Mouse (Mus musculus): ENCODE measurements around the gene Lrmp.

Lrmp gene

DNA sequence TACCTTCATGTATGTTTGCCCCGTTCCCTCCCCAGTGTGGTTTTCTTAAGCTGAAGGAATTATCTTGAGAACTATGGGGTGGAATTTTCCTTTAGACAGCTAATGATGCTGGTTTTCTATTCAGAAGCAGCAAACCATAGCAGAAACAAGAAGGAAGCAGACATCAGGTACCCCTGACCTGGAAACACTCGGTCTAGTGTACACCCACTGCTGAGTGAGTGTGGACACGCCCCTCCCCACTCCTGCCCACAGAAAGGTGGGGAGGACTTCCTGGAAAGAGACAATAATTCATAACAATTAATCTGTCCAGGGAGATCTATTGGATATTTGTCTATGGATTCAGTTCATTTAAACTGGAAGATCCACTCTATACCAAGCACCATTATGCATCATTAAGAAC, 19.8 kb downstream of the Lrmp start:
- in situ Hi-C loops (cut with MboI; ENCODE audit: low sequenced_read_pairs), result no loop called here

DNA sequence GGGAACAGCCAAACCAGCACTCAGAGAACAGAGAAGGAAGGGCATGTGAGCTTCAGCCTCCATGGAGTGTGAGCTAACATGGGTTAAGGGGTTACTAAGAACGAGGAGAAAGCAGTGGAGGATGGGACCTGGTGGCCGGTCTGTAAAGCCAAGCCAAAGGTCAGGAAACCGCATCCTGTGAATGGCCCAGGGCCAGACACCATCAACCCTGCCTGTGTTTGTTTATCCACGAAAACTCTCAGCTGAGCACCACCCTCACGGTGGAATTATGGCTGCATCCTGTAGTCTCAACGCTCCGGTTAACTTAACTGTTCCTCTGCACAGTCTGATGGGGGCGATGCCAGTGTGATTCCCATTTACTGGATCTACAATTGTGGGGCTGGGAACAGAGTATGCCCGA, 20.4 kb downstream of the Lrmp start:
- in situ Hi-C loops (cut with MboI; ENCODE audit: low sequenced_read_pairs), result no loop called here

DNA sequence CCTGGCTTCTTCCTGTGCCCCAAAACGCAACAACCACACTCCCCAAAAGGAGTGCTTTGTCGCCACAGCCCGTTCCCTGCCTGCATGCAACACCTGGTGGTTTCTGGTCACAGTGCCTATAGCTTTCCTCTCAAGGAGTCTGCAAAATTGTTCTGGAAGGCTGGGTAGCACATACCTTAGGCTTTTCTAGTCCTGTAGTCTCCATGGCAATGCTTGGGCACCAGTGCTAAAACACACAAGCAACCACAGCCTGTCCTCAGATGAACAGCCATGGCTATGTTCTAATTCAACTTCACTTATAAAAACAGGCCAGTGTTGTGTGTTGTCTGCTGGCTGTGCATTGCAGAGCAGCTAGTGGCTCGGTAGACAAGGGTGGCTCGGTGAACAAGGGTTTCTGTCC, 21.4 kb downstream of the Lrmp start:
- in situ Hi-C loops (cut with MboI; ENCODE audit: low sequenced_read_pairs), result no loop called here

GRCm38 (mm10) chr6:145139236-145139635, 23.8 kb downstream of the Lrmp start:
- in situ Hi-C loops (cut with MboI; ENCODE audit: low sequenced_read_pairs), result no loop called here

GRCm38 (mm10) chr6:145139776-145140475, 24.5 kb downstream of the Lrmp start:
- in situ Hi-C loops (cut with MboI; ENCODE audit: low sequenced_read_pairs), result no loop called here

DNA sequence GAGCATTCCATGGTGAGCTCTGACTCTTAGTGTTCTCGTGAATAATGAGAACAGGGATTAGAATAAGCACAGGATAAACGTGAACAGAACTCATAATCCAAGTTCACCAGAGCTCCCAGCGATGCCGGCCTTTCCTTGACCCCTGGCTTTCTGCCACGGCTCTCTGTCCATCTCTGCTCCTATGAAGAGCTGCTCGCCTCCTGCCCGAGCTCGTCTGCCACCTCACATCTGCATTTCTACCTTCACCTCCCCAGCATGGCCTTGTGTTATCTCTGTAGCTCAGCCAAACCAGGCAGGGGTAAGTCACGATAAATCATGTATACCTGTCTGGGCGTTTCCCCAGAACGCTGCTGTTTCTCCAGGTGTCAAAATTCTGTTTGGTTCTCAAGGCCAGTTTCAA, 25.3 kb downstream of the Lrmp start:
- in situ Hi-C loops (cut with MboI; ENCODE audit: low sequenced_read_pairs), result no loop called here

DNA sequence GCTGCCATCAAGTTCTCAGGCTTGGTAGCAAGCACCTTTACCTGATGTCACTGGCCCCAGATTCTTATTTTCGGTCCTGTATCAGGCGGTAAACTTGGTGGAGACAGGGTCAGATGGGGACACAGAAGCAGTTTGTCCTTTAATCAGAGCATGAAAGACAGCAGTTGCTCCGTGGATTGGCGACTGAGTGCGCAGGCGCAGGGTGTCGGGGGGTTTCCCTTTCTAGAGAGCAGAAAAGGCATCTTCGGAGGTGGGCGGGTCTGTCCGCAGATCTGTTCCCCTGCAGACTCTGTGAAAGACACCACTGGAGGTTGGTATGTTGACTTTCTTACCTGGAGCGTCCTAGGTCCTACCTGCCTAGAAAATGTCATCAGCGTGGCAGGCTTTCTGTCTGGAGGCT, 26.4 kb downstream of the Lrmp start:
- in situ Hi-C loops (cut with MboI; ENCODE audit: low sequenced_read_pairs), result no loop called here

GRCm38 (mm10) chr6:145145173-145145572, 29.7 kb downstream of the Lrmp start:
- in situ Hi-C loops (cut with MboI; ENCODE audit: low sequenced_read_pairs), result no loop called here

DNA sequence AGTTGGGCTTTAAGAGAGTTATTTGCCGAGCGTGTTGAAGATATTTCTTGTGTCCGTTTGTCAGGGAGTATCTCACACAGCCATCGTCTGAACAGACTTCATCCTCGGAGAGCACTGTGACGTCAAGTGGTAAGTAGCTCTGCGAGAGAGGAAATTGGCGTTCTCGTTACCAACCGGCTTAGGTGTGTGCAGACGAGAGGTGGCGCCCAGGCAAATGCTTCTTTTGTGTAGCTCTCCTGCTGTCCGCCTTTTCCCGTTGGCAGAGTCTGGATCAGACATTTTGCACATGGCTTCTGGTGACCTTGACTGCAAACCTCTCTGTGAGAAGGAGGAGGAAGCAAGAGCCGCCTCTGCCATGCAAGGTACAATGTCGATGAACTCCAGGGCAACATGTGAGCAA, 32.3 kb downstream of the Lrmp start:
- in situ Hi-C loops (cut with MboI; ENCODE audit: low sequenced_read_pairs), result no loop called here

- in situ Hi-C loops (cut with MboI; ENCODE audit: low sequenced_read_pairs), result no loop called here
Observed at GRCm38 (mm10) chr6:145149054-145149453, 33.6 kb downstream of the Lrmp start.

- in situ Hi-C loops (cut with MboI; ENCODE audit: low sequenced_read_pairs), result no loop called here
Observed at GRCm38 (mm10) chr6:145158619-145159018, 43.2 kb downstream of the Lrmp start.

DNA sequence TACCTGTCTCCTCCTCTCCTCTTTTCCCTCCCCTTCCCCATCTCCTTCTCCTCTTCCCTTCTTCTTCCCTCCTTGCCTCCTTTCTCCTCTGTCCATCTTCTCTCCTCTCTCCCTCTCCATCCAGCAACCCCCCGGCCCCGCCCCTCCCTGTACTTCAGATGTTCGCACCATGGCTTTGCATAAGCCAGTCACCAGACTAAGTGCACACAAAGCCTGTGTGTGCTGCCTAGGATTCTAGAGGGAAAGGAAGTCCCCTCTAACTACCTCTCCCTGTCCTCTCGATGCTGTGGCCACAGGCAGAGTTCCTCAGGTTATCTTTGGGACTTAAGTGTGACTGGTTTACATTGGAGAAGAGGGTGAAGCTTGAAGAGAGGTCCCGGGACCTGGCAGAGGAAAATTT, 45.1 kb downstream of the Lrmp start:
- in situ Hi-C loops (cut with MboI; ENCODE audit: low sequenced_read_pairs), result no loop called here

DNA sequence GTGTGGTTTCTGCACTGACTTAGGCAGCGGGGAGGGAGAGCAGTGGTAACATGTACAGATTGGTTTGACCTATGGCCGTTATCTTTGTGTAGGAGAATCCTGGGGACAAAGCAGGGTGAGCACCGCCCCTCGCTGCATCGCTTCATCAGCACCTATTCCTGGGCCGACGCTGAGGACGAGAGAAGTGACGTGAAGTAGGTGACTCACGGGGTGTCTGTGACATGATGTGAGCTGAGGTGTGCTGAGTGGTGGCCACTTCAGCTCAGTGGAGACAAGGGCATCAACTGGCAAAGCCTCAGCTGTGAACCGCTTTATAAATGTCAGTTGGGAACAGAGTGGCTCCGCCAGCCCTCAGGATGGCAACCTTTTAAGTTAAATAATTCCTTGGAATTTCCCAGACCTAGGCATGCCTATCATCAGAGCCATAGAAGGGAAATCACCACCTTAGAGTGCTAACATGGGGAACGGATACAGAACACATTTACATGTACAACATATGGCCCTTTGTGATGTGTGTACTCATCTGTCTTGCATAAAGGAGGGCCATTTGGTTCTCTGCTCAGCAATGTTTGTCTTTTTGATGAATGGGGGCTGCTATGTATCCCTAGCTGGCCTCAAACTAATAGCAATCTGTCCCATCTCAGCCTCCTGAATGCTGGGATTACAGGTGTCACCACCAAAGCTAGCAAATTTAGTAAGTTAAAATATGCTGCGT, 56.6 kb downstream of the Lrmp start:
- in situ Hi-C loops (cut with MboI; ENCODE audit: low sequenced_read_pairs), result no loop called here

DNA sequence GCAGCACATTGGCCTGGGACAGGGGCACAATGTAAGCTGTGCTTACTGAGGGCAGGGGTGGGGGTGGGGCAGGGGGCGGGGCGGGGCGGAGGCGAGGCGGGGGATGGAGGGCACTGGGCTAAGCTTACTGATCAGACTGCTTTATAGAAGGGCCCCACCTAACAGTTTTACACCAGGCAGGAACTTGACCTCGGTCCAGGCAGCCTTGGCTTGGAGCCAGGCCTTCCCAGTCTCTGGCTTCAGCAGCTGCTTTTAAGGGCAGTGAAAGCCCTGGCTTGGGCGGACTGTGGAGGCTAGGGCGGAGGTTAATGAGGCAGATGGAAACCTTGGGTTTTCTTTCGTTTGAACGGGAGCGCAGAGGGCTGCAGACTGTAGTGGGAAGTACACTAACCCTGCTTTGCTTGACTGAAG, 58.3 kb downstream of the Lrmp start:
- in situ Hi-C loops (cut with MboI; ENCODE audit: low sequenced_read_pairs), result no loop called here

- in situ Hi-C loops (cut with MboI; ENCODE audit: low sequenced_read_pairs), result loop anchor here (25.0 kb wide), 1 partner anchor 88 kb away; the partner anchor contains the start of gene Bcat1
Observed at GRCm38 (mm10) chr6:145175571-145175981, 60.1 kb downstream of the Lrmp start.

DNA sequence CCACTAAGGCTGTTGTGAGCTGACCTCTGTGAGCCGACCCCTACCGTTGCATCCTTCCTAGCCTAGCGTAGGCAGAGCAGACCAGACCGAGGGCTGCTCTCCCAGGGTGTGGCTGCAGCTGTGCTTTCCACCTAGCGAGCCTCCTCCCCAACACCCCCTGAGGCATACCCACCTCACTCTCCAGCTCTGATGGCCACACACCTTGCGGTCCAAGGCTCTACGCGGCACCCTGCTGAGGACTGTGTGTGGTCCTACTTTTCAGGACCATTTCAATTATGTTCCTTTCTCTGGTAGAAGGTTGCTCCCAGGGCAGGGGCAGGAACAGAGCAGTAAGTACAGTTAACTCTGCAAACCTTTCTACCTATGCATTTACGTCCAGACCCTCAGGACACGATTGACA, 61.0 kb downstream of the Lrmp start:
- in situ Hi-C loops (cut with MboI; ENCODE audit: low sequenced_read_pairs), result loop anchor here (25.0 kb wide), 1 partner anchor 89 kb away; the partner anchor contains the start of gene Bcat1

- in situ Hi-C loops (cut with MboI; ENCODE audit: low sequenced_read_pairs), result loop anchor here (10.0 to 25.0 kb wide), 2 partner anchors 92 to 165 kb away; partner anchors contain the start of gene Bcat1
Observed at GRCm38 (mm10) chr6:145179665-145180064, 64.2 kb downstream of the Lrmp start.

DNA sequence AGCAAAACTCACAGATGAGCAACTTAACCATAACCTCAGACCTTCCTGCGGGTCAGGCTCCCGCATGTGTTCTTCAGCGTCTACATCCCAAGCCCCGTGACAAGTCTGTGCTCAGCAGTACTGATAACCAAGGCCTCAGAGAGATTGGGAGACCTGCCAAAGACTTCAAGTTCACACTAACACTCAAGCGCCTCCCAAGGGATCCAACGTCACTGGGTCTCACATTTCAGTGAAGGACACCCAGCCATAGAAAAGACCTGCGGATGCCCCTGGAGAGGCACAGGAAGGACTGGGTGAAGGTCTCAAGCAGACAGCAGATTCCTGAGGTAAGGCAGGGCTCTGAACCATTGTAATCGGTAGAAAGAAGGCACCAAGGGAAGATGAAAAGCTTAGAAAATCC, 66.6 kb downstream of the Lrmp start:
- in situ Hi-C loops (cut with MboI; ENCODE audit: low sequenced_read_pairs), result loop anchor here (10.0 to 25.0 kb wide), 2 partner anchors 95 to 163 kb away; partner anchors contain the start of gene Bcat1

DNA sequence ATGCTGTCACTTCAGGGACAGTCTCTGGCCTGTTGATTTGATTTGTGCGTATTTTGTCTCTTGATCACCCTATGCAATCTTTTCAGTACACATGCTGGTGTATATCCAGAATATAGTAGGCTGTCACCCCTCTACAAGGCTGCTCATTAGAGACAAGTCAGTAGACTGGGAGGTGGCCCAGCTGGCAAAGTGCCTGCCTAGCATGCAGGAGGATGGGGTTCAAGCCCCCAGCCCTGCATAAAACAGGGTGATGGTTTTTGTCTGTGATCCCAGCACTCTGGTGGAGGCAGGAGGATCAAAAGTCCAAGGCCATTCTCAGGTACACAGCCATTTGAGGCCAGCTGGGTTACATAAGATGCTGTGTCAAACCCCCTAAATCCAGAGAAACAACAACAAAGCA, 70.6 kb downstream of the Lrmp start:
- in situ Hi-C loops (cut with MboI; ENCODE audit: low sequenced_read_pairs), result loop anchor here (10.0 to 25.0 kb wide), 2 partner anchors 99 to 159 kb away; partner anchors contain the start of gene Bcat1

DNA sequence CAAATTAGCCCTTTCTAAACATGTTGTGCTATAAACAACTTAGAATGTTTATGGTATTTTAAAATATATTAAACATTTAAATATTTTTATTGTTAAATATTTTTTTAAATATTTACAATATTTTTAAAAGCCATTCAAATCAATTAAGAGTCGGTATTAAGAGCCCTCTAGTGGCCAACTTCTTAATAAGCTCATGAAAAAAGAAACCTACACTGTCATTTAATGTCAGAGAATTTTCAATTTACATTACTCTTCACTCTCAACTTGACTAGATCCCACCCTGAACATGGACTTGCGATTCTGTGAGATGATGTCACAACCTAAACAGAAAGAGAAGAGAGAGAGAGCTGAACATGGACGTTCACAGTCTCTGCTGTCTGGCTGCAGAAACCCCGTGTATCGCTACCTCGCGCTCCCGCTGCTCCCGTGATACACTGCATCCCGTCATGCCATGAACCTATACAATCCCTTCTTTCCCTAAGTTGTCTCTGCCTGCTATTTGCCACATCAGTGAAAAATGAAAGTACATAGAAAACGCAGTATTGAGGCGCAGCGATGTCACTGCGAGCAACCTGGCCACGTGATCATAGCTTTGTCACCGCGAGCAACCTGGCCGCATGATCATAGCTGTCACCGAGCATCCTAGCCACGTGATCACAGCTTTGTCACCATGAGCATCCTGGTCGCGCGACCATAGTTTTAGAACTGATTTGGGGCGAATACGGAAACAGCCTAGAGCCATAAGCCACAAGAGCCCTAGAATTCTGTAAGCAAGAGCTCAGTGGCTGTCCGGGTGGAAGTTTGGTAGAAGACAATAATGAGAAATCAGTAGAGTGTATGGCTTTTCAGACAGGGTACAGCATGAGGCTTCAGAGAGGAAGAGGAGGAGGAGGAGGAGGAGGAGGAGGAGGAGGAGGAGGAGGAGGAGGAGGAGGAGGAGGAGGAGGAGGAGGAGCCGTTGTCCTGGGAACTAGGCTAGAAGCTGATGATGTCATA, 71.9 kb downstream of the Lrmp start:
- in situ Hi-C loops (cut with MboI; ENCODE audit: low sequenced_read_pairs), result loop anchor here (10.0 to 25.0 kb wide), 2 partner anchors 100 to 157 kb away; partner anchors contain the start of gene Bcat1

- in situ Hi-C loops (cut with MboI; ENCODE audit: low sequenced_read_pairs), result loop anchor here (25.0 kb wide), 1 partner anchor 106 kb away; the partner anchor contains the start of gene Bcat1
Observed at GRCm38 (mm10) chr6:145193038-145193437, 77.6 kb downstream of the Lrmp start.
